Mouse (Mus musculus): ENCODE results near the gene Ap4e1. TPM values are rescaled to one million over a fixed set of nuclear protein-coding genes. Genes with fewer than 3 reads are reported as not detected.

Gene Ap4e1
- polyA plus RNA-seq, 1 experiment: 2.5 TPM

DNA sequence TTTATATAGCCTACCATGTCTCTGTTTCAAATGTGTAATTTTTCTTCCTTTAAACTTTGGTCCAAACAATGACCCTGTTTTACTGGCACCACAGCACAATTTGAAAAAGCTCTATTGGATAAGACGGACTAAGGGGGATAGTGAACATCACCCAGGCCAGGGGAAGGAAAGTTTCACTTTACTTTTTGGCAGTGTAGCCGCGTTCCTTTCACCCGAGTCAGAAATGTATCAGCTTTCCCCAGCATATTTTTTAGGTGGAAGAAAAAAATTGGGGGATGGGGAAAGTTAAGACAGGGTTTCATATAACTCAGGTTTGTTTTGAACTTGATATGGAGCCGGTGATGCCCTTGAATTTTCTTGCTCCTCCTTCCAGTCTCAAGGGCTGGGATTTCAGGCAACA lies 1.0 kb upstream of the Ap4e1 start:
- H3K36me3 ChIP-seq (ENCODE audit: control insufficient read depth, insufficient read depth, low read length): peaks cover 2% of the 10 kb centered on the region; the same call in 1 of the 2 replicates
- DNase-seq (ENCODE audit: low read depth in 1 of 2, low spot score in 2 of 2): no peak
- TF ChIP-seq CTCF (IDR thresholded peaks at IDR 0.05; ENCODE audit: extremely low read depth, insufficient read depth, insufficient read length, insufficient replicate concordance): no peak
- no peak for TF ChIP-seq POLR2A (IDR thresholded peaks at IDR 0.05; ENCODE audit: low read depth, low read length)
- no peak overlapping the region for H3K4me3 ChIP-seq (ENCODE audit: extremely low read depth, insufficient read depth, insufficient read length)
- H3K27ac ChIP-seq (ENCODE audit: insufficient read depth, low read length): no peak overlapping the region
- H3K4me1 ChIP-seq (ENCODE audit: control insufficient read depth, insufficient read depth, insufficient read length): no peaks in the 10 kb centered on the region; the same call in 1 of the 2 replicates
- peaks cover 2% of the 10 kb centered on the region; the same call in 1 of the 2 replicates for H3K27me3 ChIP-seq (ENCODE audit: control insufficient read depth, insufficient read depth, low read length)
- 86% methylated on average over 5 of the region's 5 CpGs for WGBS

DNA sequence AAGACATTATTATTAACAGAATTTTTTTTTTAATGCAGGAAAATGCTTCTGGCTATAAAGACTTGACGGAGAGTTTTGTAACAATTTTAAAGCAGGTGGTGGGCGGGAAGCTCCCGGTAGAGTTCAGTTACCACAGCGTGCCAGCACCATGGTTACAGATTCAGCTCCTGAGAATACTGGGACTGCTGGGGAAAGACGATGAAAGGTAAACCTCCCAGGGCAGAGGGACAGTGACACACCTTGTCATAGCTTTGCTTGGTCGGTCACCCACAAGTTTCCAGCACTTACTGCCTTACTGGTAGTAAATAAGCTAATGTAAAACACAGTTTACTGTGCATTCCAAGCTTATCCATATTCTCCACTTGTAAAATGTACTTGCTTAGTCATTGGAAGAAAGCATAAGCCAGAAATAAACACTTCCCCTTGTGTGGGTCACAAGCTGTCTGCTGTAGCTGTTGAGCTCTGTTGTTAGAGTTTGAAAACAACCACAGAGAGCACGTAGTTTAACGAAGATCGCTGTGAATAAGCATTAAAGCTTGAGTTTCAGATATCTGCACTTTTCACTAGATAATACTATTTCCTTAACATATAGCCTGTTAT lies 26.6 kb downstream of the Ap4e1 start:
- Histone ChIP-seq H3K27ac (ENCODE audit: insufficient read depth, low read length) (no peak overlapping the region), H3K4me1 (ENCODE audit: control insufficient read depth, insufficient read depth, insufficient read length) (no peaks in the 10 kb centered on the region), H3K4me3 (ENCODE audit: extremely low read depth, insufficient read depth, insufficient read length) (no peak overlapping the region), H3K36me3 (ENCODE audit: control insufficient read depth, insufficient read depth, low read length) (peaks cover 19% of the 10 kb centered on the region), H3K27me3 (ENCODE audit: control insufficient read depth, insufficient read depth, low read length) (no peaks in the 10 kb centered on the region)
- 93% methylated on average over 9 of the region's 9 CpGs for WGBS
- no peak for TF ChIP-seq CTCF (IDR thresholded peaks at IDR 0.05; ENCODE audit: extremely low read depth, insufficient read depth, insufficient read length, insufficient replicate concordance)
- no peak for TF ChIP-seq POLR2A (IDR thresholded peaks at IDR 0.05; ENCODE audit: low read depth, low read length)
- no peak for DNase-seq (ENCODE audit: low read depth in 1 of 2, low spot score in 2 of 2)

DNA sequence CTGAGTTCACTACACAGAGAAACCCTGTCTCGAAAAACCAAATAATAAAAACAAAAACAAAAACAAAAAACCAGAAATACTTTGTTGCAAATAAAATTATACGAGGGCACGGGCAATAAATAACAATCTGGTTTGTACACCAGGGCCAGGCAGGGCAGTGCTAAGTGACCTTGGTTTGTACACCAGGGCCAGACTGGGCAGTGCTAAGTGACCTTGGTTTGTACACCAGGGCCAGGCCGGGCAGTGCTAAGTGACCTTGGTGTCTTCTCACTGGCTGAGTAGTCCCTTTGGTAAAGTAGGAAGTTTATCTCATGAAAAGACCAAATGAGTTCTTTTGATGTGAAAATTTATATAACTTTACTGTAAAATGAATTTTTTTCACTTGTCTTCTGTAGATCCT lies 28.8 kb downstream of the Ap4e1 start:
- no peak for TF ChIP-seq POLR2A (IDR thresholded peaks at IDR 0.05; ENCODE audit: low read depth, low read length)
- TF ChIP-seq CTCF (IDR thresholded peaks at IDR 0.05; ENCODE audit: extremely low read depth, insufficient read depth, insufficient read length, insufficient replicate concordance): no peak
- 88% methylated on average over 4 of the region's 4 CpGs for WGBS
- Histone ChIP-seq H3K27me3 (ENCODE audit: control insufficient read depth, insufficient read depth, low read length) (no peaks in the 10 kb centered on the region), H3K4me1 (ENCODE audit: control insufficient read depth, insufficient read depth, insufficient read length) (no peaks in the 10 kb centered on the region), H3K27ac (ENCODE audit: insufficient read depth, low read length) (no peak overlapping the region), H3K36me3 (ENCODE audit: control insufficient read depth, insufficient read depth, low read length) (peaks cover 18% of the 10 kb centered on the region), H3K4me3 (ENCODE audit: extremely low read depth, insufficient read depth, insufficient read length) (no peak overlapping the region)
- DNase-seq (ENCODE audit: low read depth in 1 of 2, low spot score in 2 of 2): no peak

DNA sequence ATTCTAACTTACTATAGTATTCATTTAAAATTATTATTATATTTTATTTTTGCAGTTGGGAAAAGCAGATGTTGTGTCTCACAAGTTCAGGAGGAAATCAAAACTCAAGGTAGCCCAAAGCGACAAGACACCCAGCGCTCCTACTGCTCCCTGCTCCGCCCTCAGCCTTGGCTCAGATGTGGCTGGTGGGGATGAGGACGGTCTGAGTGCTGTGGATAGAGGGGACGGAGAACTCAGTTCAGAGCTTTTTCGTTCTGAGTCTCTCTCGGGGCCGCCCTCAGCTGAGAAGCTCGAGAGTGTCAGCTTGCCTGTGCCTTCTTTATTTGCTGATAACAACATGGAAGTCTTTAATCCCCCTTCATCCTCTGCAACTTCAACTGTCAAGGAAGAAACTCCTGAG lies 53.0 kb downstream of the Ap4e1 start:
- peaks cover 24% of the 10 kb centered on the region for H3K36me3 ChIP-seq (ENCODE audit: control insufficient read depth, insufficient read depth, low read length)
- 95% methylated on average over 9 of the region's 9 CpGs for WGBS
- no peaks in the 10 kb centered on the region for H3K4me1 ChIP-seq (ENCODE audit: control insufficient read depth, insufficient read depth, insufficient read length)
- no peaks in the 10 kb centered on the region for H3K27me3 ChIP-seq (ENCODE audit: control insufficient read depth, insufficient read depth, low read length)
- TF ChIP-seq CTCF (IDR thresholded peaks at IDR 0.05; ENCODE audit: extremely low read depth, insufficient read depth, insufficient read length, insufficient replicate concordance) (no peak), POLR2A (IDR thresholded peaks at IDR 0.05; ENCODE audit: low read depth, low read length) (no peak)
- H3K27ac ChIP-seq (ENCODE audit: insufficient read depth, low read length): no peak overlapping the region
- no peak overlapping the region for H3K4me3 ChIP-seq (ENCODE audit: extremely low read depth, insufficient read depth, insufficient read length)
- DNase-seq (ENCODE audit: low read depth in 1 of 2, low spot score in 2 of 2): no peak

DNA sequence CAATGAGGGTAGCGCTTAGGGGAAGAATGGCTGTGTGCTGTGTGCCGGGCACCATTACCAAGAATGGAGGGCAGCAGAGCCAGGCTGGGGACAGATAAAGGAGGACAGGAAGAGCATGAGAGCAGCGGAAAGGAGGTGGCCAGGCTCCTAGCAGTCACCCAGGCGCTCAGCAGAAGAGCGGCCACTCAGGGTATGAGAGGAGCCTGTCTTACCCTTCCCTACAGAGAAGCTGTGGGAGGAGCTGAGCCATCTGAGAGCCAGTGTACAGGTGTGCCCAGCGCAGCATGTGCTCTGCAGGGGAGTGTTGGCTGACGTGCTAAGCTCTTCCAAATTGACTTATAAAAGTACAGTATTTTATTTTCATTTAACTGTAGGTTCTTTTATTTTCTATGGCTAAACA lies 60.3 kb downstream of the Ap4e1 start:
- 93% methylated on average over 7 of the region's 7 CpGs for WGBS
- Histone ChIP-seq H3K4me3 (ENCODE audit: extremely low read depth, insufficient read depth, insufficient read length) (no peak overlapping the region), H3K27me3 (ENCODE audit: control insufficient read depth, insufficient read depth, low read length) (no peaks in the 10 kb centered on the region), H3K4me1 (ENCODE audit: control insufficient read depth, insufficient read depth, insufficient read length) (no peaks in the 10 kb centered on the region; the same call in none of the 2 replicates), H3K27ac (ENCODE audit: insufficient read depth, low read length) (no peak overlapping the region), H3K36me3 (ENCODE audit: control insufficient read depth, insufficient read depth, low read length) (peaks cover 9% of the 10 kb centered on the region)
- TF ChIP-seq POLR2A (IDR thresholded peaks at IDR 0.05; ENCODE audit: low read depth, low read length) (no peak), CTCF (IDR thresholded peaks at IDR 0.05; ENCODE audit: extremely low read depth, insufficient read depth, insufficient read length, insufficient replicate concordance) (no peak)
- DNase-seq (ENCODE audit: low read depth in 1 of 2, low spot score in 2 of 2): no peak

DNA sequence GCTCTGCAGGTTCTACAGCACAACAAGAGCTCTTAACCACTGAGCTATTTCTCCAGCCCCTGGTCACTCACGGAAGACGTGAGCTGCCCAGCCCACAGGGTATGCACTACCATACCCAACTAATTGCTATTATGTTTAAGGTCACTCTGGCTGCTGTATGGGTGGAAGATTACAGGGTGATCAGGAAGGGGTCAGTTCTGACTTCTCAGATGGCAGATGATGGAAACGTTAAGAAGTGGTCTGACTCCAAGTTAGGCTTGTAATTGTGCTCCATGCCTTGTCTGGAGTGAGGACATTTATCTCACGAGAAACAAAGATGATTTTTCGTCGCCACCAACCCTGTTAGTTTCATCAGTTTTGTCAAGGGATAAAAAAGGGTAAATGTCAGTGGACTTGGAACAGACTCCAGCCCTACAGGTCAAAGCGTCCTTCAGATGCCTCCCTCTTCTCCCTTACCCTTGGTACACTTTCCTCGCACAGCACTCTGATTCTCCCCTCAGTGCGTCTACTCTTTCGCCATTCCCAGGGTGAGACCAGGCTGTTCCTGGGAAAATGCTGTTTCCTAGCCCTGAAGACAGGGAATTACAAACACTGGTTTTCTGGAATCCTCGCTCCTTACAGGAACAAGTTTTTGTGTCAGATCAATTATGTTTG lies 61.4 kb downstream of the Ap4e1 start:
- Histone ChIP-seq H3K4me3 (ENCODE audit: extremely low read depth, insufficient read depth, insufficient read length) (peak overlapping the region; percentile 69), H3K4me1 (ENCODE audit: control insufficient read depth, insufficient read depth, insufficient read length) (no peaks in the 10 kb centered on the region; the same call in none of the 2 replicates), H3K36me3 (ENCODE audit: control insufficient read depth, insufficient read depth, low read length) (peaks cover 9% of the 10 kb centered on the region), H3K27ac (ENCODE audit: insufficient read depth, low read length) (no peak overlapping the region), H3K27me3 (ENCODE audit: control insufficient read depth, insufficient read depth, low read length) (no peaks in the 10 kb centered on the region)
- TF ChIP-seq CTCF (IDR thresholded peaks at IDR 0.05; ENCODE audit: extremely low read depth, insufficient read depth, insufficient read length, insufficient replicate concordance) (no peak), POLR2A (IDR thresholded peaks at IDR 0.05; ENCODE audit: low read depth, low read length) (no peak)
- DNase-seq (ENCODE audit: low read depth in 1 of 2, low spot score in 2 of 2): no peak
- 31% methylated on average over 11 of the region's 11 CpGs for whole genome bisulfite sequencing

DNA sequence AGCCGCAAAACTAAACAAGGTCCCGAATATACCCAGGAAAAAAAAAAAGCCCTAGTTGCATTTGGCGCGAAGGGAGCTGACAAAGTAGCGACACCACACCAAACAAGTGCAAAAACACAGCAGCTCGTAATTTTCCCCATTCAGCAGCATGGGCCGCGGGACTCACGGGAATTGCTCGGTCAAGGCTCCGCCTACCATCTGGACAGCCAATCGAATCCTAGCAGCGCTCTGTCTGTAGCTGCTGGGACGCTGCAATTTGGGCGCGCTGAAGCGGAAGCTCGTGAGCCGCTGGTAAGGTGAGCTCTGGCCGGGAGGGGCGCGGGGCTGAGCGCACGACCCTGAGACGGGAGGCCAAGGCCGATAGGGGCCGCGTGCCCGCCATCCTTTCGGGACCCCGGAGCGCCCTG lies 61.9 kb downstream of the Ap4e1 start, which contains the start of gene Blvra:
Gene Blvra, plus strand, starts transcription at position 231 of the 407 bp plus-strand sequence.
- Histone ChIP-seq H3K27ac (ENCODE audit: insufficient read depth, low read length) (peak within 1 kb of the TSS; percentile 51), H3K36me3 (ENCODE audit: control insufficient read depth, insufficient read depth, low read length) (peaks cover 9% of the 10 kb centered on the region), H3K27me3 (ENCODE audit: control insufficient read depth, insufficient read depth, low read length) (no peaks in the 10 kb centered on the region), H3K4me1 (ENCODE audit: control insufficient read depth, insufficient read depth, insufficient read length) (no peaks in the 10 kb centered on the region; the same call in none of the 2 replicates), H3K4me3 (ENCODE audit: extremely low read depth, insufficient read depth, insufficient read length) (peak within 1 kb of the TSS; percentile 69)
- WGBS: 1% methylated on average over 32 of the region's 32 CpGs
- peak; percentile 71 to 89 for DNase-seq (ENCODE audit: low read depth in 1 of 2, low spot score in 2 of 2)
- TF ChIP-seq CTCF (IDR thresholded peaks at IDR 0.05; ENCODE audit: extremely low read depth, insufficient read depth, insufficient read length, insufficient replicate concordance) (no peak), POLR2A (IDR thresholded peaks at IDR 0.05; ENCODE audit: low read depth, low read length) (no peak)
